Mouse (Mus musculus) urinary bladder, postnatal 4 days (tissue): Measurements from ENCODE around the gene Cpa2.

Experiments used
- DNase-seq, 2 experiments: peaks; one replicate each; pipeline ENCODE4 v3.0.0; 2021 to 2022; ENCODE audit warnings: low spot score in 2 of 2

The Cpa2 gene

DNA sequence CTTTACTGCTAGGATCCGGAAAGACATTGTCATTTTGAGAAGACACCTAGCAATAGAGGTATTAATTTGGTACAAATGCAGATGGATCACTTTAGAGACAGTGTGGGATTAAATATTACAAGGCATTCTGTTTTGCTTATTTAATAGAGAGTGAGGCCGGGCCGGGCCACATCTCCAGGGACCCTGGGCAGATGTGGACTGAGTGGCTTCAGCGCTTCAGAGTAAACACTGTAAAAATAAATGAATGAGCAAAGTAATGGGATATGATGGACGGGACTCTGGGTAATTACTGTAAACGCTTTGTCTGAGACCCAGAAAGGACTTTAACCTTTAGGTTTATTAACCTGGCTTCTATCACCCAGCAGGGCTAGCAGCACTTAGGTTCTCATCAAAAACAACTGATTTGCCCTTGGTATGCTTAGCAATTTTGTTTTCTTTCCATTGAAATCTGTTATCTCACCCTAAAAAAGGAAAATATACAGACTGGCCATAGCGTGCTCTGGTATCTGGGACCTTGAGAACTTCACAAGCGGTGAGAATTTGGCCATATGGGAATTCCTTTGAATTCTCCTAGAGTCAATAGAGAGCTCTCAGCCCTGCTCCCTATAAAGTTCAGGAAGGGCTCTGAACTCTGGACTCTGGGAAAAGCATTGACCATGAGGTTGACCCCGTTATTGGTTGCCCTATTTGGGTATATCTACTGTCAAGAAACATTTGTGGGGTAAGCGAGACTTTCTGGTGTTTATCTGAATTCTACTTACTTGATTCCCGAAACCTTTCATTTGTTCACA is at the start of gene Cpa2:
TSS of gene Cpa2 (plus strand) at position 574 of the 791 bp plus-strand sequence.
- no peak for DNase-seq

DNA sequence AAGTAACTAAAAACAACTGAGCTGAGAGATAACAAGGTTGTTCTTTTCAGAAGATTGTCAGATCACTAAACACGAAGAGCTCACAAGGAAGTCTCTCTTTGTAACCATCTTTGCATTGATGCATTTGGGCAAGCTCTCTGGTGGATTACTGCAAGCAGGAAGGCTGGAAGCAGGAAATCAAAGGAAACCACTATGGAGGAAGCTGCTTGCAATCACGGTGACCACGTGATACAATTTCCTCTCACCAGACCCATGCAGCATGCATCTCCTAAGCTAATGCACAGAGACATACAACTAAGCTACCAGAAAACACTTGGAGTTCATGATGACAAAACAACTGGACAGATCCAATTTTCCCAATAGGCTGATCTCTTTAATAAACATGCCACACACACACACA is 42.3 kb upstream of the Cpa2 start:
- DNase-seq = no peak

DNA sequence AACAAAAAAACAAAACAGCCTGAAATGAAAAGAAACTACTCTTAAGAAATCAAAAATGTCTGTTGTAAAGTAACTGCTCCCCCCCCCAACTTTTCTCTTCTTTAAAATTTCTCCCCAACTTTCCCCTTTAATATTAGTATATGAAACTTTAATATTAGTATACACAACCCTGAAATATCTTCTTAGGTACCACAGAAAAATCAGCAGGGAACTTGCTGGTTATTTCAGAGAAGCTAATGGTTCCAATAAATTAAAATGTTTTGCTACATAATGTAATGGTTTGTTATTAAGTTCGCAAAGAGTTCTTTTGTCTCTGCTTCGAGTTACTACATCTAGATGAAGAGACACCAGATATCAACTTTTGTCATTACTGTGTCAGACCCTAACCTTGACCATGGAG is 32.6 kb upstream of the Cpa2 start:
- no peak for DNase-seq

DNA sequence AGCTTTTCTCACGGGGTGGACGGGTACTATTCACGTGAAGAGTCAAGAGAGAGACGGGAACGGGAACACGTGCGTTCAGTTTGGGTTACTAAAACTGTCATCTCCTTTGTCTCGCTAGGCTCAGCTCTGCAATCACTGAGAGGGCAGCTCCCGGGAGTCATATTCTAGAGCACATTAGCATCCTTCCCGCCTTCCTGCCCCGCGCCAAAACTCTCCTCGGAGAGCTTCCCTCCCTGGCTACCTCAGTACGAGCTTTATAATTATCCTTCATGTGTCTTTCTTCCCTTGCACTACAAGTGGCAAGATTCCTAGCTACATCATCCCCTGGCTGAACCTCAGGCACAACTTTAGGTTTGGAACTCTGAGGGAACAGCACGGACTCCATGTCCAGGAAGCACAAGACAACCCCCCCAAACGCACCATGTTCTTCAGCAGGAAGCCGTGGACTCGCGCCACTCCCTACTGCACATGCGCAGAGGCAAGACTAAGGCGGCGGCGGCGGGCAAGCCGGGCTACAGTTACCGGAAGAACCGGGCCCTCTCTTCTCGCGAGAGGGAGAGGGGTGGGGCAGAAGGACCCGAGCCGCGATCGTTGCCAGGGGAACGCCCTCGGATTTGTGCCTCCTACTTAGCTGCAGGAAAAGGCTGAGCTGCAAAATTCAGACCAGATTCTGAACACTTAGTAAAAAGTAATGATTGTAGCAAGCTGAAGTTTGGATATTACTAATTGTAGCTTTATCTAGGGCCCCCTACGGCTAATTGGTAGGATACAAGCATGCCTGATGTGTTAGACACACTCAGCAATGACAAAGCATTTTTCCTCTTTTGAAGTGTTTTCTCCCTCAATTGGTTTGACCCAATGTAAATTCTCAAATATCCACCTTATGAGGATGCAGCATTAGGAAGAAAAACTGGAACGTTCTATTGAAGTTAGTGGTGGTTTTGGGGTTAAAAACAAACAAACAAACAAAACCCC is 31.8 kb upstream of the Cpa2 start, which contains the start of the genes Tmem209 and Ssmem1:
TSS of gene Tmem209 (minus strand) at position 519 of the 975 bp plus-strand sequence.
TSS of gene Ssmem1 (plus strand) at position 585 of the 975 bp plus-strand sequence.
- DNase-seq = peak; percentile 99 to 100

DNA sequence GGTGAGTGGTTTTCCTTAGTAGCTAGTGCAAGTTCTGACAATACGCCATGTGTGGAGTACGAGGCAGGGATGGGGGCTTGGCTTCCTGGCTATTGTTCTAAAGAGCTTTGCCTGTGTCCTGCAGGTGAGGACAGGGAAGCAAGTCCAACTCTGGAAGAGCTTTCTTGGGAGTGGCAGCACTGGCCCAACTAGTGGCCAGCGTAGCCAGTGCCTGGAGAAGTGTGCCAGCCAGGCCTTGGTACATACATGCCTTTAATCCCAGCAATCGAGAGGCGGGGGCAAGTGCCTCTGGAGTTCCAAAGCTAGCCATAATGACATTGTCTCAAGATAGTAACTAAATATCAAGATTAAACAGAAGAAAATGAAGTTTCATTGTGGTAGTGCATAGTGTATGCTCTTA is 31.1 kb upstream of the Cpa2 start:
- DNase-seq = no peak

DNA sequence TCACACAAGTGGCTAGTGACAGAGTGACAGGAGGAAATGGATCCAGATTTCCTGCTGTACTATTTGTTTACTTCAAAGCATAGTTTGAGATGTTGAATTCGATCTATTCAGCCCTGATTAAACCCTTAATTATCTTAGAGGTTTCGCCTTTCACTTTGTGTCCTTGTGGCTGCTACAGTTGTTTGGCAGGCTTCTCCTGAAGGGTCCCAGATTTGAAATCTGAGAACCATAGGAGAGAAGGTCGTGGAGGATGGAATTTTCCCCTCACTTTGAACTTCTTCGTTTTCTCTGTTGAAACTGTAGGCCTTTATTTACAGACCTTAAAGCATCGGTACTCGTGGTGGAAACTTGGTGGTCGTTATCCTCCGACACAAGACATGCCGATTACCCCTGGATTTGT is 27.1 kb upstream of the Cpa2 start:
- DNase-seq = no peak

DNA sequence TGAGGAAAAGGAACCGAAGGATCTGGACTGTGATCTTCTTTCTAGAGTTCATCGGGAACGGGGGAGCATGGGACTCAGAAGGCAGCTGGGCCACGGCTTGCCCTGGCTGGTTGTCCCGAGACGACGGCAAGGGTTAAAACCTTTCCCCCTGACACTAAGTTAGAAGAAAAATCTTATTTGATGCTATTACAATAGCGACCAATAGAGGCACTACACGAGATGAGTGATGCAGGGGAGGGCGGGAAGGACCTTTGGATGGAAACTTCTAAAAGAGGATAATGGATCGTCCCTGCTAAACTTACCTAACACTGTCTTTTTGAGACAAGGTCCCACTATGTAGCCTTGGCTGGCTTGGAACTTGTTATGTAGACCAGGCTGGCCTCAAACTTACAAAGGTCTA is 21.0 kb upstream of the Cpa2 start:
- no peak for DNase-seq

DNA sequence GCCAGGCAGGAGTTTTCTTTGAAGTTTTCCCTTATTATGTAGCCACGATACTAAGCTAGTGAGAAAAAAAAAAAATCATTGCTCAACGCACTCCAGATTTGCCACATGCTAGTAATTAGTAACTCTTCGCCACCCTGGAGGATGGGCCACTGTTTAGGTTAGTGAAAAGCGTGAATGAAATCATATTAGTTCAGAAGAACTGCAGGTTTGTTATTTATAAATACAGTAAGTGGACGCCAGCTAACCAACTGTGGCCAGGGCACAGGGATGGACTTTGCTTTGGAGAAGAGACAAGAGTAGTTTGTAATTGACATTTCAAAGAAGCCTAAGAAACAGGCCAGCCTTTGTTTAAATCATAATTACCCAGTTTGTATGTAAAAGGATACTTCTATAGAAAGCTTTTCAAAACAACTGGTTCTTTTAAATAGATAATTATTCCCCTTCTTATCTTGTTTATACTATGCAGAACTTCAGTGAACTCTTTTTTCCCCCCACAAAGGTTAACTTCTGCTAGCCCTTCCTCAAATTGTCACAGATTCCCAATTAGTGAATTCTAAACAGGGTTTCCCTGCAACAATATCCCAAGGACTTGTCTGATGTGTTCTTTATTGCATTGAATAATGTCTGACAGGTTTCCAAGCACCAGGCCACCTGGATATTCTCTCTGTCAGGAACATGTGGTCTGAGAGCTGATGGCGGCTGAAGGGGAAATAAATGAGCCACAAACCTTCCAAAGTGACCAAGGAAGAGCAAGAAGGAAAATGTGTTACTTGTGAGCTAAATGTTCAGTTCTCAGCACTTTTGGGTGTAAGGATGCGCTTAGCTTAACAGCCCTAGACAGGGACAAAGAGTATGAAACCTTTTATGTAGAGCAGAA is 15.7 kb upstream of the Cpa2 start:
- DNase-seq = no peak

DNA sequence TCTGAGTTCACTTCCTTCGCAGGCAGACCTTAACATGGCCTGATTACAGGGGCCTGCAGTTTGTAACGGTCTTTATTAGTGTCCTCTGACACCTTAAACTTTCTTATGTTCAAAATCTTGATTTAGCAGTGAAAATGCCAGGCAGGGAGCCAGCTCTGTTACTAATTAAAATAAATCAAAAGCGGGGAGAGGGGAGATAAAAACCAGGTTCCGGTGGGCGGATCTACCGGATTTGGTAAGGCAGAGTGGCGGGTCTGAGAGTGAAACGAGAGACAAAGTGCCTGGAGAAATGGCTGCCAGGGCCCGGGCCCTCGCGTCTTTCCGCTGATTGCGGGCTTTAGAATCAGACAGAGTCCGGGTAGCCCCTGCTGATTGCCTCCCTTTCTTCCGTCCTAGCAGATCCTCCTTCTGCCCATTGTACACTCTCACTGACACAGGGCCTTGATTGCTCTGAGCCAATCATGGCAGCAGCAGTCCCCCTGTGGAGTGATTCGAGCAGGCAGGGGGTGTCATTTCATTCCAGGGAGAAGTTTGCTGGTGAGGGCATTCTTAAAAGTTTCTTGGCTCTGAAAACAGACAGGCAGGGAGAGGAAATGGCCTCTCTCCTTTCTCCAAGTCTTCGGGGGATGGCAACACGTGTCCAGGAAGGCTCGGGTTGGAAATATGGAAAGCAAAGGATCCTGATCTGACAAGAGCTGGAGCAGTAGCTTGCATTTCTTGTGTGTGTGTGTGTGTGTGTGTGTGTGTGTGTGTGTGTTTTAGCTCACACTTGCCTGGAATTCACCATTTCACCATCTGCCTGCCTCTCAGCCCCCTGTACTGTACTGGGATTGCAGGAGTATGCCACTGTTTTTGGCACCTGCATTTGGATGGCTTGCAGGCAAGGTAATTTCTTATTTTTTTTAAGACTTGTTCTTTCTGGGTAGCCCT is 14.5 kb upstream of the Cpa2 start:
- DNase-seq = peak in 1 of 2 experiments; percentile 33

DNA sequence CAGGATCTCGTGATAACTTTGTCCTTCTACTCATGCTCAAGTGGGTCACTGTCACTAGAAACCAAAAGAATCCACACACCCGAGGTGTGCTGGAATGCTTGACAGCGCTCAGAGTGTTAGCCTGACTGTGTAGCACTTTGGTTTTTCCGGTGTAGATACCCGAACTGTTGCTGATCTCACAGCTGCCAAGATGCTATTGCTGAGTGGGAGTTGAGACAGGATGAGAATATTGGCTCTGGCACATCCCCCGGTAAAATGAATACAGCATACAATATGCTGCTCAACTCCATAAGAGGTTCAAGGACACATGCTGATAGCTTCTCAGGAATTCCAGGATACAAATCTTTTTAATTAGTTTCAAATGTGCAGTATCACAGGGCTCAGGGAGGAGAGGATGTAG is 12.6 kb upstream of the Cpa2 start:
- DNase-seq = no peak

DNA sequence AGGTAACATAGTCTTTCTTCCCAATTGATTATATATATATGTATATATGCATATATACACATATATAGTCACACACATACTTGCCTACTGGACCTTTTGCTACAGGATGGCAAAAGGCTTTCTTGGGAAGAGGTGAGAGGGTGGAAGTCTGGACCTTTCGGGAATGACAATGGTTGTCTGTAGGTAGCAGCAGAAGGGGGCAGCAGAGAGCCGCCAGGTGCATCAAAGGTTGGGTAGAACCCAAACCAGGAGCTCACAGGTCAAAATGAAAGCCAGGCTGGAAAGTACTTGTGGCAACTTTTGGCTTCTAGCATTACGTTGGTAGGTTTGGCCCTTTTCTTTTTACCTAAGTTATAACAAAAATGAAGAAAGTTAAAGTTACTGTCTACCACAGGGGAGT is 6.0 kb upstream of the Cpa2 start:
- no peak for DNase-seq

DNA sequence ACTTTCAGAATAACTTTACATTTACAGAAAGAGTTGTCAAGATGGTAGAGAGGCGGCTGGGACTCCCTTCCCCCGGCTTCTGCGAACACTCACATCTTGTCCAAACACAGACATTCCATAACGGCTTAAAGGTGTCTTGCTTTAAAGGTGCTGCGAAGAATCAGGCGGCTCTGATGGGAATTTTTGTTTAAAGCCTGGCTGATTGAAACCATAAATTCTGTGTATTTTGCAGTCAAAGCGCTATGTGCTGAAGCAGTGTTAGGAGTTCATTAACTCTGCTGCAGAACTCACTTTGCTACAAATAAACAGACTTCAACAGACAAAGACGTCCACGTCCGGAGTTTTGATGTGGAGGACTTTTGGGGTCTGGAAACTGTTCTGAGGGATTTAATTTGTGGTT is 3.1 kb upstream of the Cpa2 start:
- no peak for DNase-seq

DNA sequence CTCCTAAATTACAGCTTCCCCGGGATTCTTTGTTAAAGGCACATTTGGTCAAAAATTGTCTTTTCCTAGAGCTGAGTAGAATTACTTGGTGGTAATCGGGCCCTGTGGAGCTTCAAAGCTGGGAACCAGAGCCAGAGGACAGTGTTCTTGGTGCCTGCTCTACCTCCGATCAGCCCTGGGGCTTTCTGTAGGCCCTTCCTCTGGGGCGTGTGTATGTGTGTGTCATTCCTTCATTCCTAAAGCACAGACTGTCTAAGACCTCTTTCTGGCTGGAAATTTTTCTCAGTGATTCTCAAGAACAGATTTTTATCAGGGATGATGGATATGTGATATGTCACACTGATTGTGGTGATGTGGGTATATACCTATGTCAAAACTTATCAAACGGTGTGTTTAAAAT is 2.6 kb upstream of the Cpa2 start:
- no peak for DNase-seq

DNA sequence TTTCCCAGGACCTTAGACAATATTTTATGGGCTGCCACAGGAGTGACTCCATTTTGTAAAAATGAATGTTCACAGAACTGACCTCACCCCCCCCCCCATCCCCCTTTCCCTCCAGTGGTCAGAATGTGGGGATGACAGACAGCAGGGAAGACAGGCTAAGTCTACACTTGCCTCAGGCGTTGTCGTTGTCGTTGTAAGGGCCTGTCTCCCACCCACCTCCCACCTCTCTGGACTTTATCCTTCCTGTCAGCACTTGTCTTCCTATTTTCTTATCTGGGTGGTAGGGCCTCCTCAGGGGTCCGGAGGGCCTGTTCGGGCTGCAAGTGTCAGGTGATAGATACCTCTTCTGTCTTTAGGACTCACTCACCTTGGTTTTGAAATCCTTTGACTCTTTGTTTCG is 895 bp downstream of the Cpa2 start:
- DNase-seq = no peak

DNA sequence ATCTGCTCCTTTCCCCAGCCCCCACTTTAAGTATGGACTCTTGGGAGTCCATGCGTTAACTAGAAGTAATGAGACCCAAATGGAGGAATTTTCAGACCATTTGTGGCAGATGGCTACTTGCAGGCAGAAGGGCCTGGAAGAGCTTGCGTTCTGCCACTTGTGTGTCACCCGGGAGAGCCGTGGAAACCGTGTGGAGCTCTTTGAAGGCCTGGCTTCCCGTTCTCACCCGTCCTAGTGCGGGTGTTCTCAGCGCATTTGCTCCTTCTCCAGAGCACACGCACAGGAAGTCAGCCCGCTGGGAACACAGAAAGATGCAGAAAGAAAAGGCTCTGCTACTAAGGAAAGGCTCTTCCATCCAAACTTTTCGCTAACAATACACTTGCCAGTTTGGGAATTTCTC is 1.7 kb downstream of the Cpa2 start:
- no peak for DNase-seq

DNA sequence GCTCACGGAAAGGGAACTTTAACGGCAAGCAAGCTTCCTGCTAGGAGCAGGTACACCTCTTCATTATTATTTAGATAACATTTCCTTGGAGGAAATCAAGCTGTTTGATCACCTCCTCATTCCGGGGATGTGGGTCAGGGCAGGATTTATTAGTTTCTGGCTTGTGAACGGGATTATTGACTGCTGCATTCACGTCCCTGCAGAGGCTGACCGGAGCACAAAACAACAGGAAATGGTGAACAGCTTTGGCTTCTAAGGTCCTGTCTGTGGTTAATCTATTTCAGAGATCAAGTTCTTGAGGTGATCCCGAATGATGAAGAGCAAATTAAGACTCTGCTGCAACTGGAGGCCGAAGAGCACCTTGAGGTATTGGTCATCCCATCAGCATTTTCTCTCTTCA is 2.5 kb downstream of the Cpa2 start:
- DNase-seq = no peak

DNA sequence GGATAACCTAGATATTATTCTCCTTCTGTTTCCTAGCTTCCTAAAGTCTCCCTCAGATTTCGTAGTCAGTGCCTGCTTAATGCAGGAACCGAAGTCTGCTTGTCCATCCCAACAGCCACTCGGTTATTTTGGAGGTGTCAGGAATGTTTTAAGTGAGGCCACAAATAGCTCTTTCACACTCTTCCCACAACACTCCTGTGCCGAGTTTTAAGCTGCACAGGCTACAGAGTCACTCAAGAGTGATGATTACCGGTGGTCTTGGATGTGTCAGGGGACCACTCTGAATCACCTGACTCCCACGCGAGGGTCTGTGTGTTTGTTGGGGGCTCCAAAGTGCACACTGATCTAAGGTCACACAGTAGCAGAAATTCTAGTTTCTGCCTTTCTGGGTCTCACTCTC is 4.3 kb downstream of the Cpa2 start:
- no peak for DNase-seq

DNA sequence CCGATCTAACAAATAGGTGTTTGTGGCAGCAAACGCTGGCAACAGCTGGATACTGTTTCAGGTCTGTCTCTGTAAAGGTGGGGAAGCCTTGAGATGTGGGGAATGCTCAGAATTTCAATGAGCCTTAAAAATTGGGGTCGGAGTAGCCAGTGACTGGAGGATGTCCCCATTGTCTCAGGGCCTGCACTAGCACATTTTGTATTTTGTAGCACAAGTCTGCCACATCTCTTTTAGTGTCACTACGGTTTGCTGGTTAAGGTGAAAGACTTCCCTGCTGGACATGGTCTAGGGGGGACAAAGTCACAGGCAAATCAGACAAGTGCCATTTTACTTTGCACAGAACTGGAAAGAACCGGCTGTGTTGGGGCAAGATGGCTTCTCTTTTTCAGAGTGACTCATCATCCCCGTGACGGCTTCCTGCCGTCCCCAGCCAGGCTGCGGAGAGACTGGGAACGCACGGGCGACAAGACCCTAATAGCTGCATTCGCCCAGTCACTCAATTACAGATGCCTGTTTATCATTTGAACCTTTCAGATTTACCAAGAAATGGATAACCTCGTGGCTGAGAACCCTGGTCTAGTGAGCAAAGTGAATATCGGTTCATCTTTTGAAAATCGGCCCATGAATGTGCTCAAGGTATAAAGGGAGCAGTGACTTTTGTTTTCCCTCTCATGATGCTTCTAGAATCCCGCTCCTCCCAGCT is 5.3 kb downstream of the Cpa2 start:
- DNase-seq = no peak

DNA sequence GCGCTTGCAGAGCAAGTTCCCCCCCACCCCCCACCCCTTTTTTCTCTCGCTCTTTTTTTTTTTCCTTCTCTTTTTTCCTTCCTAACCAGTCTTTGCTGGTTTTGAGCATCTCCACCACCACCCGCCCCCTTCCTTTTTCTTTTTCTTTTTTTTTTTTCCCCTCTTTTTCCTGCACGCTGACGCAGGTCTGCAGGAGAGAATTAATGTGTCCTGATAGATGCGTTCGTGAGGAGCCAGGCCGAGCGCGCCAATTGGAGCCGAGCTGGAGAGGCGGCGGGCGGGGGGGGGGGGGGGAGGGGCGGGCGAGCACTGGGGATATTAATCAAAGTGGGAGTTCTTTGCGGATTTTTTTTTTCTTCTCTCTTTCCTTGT is 5.9 kb downstream of the Cpa2 start:
- no peak for DNase-seq
